Mouse (Mus musculus): Measurements from ENCODE around the gene Lamc1.

The Lamc1 gene

DNA sequence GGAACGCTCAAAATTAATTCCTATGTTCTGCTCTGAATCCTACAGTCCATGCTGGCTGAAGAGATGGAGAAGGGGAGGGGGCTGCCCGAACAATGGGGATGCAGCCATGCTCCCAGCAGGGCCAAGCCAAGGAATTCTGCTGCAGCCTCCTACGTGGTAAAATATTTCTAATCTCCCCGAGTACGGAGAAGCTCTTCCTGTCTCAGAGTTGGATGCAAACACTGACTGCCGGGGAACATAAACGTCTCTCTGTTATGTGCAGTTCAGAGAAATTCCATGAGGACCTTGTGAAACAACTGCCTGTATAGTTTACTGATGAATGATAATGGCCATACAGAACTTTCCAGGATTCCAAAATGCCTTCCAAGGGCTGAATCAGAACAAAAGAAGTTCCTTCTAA is 67.5 kb downstream of the Lamc1 start:
- no peak for DNase-seq (ENCODE audit: low spot score)

DNA sequence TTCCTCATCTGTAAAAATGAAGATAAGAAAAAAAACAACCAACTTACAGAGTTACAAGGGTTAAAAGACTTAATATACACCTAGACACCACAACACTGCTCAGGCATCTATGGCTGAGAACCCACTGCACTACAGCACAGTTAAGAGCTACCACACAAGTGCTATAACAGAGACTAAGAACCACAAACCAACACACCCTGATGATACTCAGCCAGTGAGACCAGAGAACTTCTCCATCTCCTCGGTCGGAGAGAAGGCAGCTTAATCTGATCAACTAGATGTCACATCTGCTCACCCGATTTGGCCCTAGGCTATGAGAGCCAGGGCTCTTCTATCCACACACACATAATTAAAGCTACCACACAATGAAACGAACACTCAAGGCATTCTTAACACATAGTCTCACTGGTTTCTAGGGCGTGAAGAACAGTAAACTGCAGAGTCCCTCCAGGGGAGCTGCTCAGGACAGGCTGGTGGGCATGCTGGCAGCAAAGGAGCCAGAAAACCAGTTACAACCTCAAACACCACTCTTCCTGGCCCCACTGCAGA is 72.8 kb downstream of the Lamc1 start:
- DNase-seq (ENCODE audit: low spot score): no peak

DNA sequence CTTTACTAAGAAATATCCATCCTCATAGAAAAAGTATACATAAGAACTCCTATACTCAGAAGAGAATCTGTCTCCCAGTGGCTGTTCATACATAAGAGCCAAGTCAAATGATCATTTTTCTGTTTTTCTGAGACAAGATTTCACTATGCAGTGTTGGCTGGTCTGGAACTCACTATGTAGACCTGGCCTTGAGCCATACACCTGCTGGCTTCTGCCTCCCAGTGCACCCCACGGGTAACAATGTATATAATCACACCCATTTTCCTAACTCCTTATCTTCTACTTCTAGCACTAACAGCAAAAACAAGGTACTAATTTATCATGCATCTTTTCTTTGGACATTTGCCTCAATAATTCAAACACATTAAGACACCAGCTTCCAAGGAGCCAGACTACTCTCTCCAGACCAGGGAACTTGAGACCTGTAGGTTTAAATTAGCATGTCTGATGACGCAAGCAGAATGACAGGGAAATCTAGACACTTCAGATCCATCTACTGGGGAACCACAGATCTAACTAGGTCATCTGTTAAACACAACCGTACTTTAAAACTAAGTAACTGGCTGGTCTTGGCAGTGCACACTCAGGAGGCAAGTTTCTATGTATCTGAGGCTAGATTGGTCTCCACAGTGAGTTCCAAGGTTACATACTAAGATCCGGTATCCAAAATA is 79.9 kb downstream of the Lamc1 start:
- no peak for DNase-seq (ENCODE audit: low spot score)

DNA sequence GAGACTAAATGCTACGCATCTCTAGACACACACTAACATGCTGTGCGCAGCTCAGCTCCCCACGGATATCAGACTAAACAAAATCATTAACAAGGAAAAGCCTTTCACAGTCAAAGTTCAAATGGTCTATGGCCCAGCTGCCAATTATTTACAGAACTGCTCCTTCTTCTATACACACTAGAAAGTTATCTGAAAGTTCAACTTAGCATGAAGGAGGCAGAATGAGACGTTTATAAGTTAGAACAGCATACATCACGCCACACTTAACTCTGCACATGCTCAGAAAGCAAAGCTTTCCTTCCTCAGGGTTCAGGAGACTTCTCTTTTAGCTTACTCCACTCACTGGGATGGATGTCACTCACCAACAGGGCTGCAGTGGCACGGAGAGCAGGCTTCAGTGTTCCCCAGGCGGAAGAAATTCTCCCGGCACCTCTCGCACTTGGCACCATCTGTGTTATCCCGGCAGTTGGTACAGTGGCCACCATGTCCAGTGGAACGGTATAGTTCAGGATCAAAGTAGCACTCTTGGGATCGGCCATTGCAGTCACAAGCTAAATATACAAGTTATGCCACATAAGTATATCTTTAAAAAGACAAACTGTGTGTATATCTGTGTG is 80.9 kb downstream of the Lamc1 start:
- no peak for DNase-seq (ENCODE audit: low spot score)

DNA sequence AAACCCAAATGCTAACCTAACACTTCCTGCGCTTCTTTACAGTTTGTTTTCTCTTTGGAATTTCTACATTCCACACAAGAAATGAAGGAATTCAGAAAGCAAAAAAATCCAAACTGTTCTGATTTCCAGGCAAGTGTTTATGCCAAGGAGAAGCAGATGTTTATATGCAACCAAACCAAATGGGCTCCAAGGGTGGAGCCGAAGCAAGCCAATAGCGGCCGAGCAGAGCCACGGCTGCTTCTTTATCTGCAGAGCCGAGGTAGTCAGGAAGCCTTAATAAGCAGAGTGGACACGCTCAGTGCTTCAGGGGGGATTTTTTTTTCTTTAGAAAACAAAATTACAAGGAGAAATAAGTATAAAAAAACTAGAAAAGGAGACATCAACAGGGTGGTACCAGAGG is 91.2 kb downstream of the Lamc1 start:
- DNase-seq (ENCODE audit: low spot score): no peak

DNA sequence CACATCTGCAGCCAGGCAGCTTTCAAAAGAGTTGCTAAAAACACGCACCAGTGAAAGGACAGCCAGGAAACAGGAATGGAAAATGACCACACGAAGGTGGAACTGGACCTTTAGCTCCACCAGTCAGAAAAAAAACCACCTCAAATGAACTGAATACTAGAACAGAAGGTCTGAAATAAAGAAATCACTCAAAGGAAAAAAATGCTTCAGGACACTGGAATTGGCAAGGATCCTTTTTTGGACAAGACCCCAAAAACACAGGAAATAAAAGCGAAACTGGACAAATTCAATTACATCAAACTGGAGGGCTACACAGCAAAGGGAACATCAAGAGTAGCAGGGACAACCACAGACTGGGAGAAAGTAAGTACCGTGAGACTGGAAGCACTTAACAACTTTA is 97.0 kb downstream of the Lamc1 start:
- DNase-seq (ENCODE audit: low spot score): no peak

DNA sequence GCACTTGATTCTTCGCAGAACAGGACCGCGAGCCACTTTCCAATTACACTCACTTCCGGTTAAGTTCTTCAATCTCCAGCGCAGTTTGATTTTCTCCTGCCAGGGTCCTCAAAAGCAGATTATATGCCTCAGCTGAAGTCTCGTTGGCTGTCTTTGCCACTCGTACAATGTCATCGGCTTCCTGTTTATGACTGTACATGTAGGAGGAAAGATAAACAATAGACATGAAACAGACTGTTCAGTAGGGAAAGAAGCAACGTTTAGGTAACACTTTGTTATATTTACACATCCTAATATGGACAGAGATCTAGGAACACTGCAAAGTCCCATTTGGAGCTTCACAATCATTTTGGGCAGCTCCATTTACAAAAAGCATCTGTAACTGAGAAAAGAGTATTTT is 100.9 kb downstream of the Lamc1 start:
- DNase-seq (ENCODE audit: low spot score): no peak

DNA sequence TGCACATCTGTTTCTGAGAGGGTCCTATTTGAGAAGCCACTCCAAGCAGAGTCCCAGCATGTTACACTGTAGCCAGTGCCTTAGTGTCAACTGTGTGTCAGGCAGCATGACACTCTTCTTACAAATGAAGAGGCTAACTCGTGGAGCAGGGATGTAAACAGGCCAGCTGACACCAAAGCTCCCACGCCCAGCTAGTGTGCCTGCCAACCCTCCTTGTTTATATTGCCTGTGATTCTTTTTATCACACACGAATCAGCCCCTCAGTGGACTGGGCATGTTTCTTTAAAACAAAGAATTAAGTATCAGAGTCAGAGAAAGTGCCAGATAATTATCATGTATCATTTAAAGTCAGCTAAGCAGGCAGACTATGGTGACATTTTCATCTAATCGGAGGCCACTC is 104.7 kb downstream of the Lamc1 start:
- no peak for DNase-seq (ENCODE audit: low spot score)

DNA sequence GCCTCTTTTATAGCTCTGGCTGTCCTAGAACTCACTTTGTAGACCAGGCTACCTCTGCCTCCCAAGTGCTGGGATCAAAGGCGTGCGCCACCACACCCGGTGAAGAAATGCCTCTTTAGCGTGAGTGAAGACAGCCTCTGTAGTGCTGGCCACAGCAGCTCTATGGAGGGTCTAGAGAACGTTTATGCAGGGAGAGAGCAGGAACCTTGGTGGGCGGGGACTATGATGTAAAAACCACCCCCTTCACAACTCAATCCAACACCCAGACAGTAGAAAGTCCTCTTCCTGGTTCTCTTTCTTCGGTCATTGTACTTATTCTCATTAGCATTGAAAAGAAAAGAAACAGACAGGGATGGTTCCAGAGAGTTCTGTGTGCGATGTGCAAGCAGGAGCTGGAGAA is 105.5 kb downstream of the Lamc1 start:
- no peak for DNase-seq (ENCODE audit: low spot score)

DNA sequence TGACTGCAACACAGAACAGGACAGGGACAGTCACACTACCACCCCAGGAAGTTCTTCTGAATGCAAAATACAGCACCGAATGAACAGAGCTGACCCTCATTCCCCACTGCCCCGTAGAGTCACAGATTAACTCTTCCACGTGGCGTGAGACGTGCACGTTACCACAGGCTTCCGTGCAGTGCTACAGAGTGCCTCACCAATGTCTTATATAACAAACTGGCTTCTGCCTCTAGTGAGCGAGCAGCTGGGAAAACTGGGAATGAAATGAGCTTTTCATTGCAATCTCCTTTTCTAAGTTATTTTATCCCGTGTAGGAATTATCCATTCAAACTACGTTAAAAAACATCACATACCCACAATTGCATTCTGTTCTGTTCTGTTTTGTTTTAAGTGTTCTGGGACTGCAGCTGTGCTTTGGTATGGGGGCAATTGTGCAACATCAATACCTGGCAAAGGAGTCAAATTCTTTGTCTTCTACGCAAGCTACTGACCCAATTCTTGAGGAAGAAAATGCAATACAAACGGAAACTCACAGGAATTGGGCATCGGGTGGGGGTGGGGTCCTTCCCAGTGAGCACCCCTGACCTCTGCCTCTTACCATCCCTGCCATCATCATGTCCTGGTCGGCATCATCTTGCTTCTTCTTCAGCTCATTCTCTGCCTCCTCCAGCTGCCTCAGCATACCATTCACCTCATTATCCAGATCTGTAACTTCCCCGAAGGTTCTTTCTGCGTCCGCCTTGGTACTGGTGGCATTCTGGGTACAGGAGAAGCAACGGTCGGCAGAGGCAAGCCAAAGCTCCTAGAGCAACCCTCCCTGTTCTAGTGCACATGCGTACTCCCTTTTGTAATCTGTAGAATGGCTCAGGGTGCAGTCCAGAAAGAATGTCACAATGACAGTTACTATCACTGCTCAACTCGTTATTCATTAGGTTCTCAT is 106.5 kb downstream of the Lamc1 start:
- no peak for DNase-seq (ENCODE audit: low spot score)

DNA sequence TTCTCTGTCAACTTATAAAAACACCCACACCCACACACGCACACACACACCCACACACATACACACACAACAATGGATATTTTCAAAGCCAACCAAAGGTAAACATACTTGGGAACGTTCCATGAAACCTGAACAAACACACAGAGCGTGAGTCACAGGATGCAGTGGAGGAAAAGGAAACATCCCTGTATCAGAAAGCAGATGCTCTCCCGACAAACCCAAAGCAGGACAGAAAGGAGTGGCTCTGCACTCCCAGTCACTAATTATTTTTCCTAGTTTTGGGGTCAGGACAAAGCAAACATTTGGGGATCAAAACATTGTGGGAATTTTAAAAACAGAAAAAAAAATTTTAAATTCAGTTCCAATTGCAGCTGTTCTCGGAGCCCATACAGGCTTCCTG is 108.3 kb downstream of the Lamc1 start:
- DNase-seq (ENCODE audit: low spot score): no peak

DNA sequence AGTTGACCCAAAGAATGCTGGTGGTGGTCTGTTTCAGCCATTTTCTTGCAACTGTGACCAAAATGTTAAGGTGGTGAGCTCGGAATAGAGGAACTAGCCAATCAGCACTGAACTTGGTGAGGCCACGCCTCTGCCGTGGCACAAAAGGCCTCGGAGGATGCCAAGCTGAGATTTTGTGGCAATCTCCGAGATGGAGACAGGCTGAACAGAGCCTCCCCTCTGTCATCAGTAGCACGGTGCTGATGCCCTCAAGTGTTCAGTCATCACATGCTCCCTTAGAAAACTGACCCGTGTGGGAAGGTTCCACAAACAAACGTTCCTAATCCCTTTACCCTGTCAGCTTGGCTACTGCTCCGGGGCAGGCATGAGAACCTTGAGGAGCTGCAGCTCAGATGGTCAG is 113.2 kb downstream of the Lamc1 start:
- DNase-seq (ENCODE audit: low spot score): no peak

DNA sequence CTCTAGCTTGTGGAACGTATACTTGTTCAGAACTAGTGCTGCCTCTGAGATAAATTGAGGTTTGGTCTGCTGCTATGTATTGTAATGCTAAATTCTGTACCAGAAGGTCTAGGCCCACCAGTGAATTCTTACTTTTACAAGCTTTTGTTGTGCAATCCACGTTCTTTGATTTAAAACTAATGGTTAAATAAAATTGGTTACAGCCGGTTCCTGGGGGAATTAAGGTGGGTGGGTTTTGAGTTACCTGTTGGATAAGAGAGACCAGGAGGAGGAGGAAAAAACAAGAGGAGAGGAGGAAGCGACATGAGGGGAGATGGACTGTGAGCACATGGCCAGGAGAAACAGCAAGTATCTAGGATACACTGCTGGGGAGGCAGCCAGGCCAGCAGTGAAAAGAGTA is 116.1 kb downstream of the Lamc1 start:
- DNase-seq (ENCODE audit: low spot score): no peak

DNA sequence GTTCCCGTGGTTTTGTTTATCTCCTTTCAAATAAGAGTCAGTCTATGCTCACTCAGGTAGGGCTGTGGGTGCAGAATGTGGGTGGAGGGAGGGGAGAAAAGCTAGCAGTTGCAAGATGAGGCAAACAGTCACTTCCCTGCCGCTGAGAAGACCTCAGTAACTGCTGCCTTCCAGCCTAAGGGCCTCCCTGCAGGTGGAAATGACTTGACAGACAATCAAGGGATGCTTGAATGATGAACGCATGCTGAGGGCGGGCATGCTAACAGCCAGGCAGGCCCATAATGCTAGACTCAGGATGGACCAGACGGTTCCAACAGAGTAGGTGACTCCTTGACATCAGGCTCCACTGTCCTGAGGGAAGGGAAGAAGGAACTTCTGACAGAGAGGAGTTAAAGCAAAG is 116.9 kb downstream of the Lamc1 start:
- no peak for DNase-seq (ENCODE audit: low spot score)

DNA sequence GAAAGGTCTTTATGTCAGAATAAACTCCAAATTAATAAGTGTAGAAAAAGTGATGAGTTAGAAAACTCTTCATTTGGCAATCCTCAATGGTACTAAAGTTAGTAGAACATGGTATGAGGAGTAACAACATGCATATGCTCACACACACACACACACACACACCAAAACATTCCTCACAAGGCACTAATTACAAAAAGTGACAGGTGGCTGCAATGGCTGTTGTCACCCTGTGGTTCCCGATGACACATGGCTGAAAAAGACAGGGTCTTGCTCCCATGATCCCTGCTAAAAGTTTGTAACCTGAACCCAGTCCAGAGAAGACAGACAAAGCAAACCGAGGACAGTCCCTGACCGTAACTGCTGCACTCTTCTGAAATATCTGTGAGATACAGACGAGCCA is 121.6 kb downstream of the Lamc1 start:
- DNase-seq (ENCODE audit: low spot score): no peak

DNA sequence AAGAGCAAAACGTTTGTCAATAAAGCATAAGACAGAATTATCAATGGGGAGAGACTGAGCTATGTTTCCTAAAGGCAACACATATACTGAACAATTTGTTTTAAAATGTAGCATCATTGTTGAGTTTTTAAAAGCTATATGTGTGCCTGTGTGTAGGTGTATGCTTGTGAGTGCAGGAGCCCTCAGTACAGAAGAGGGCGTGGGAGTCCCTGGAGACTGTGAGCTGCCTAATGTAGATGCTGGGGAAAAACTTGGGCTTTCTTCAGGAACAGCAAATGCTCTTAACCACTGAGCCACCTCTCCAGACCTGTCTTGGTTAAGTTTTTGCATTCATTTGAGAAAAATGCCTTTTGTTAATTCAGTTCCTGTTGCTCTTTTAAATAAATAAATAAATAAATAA is 122.4 kb downstream of the Lamc1 start:
- DNase-seq (ENCODE audit: low spot score): no peak

DNA sequence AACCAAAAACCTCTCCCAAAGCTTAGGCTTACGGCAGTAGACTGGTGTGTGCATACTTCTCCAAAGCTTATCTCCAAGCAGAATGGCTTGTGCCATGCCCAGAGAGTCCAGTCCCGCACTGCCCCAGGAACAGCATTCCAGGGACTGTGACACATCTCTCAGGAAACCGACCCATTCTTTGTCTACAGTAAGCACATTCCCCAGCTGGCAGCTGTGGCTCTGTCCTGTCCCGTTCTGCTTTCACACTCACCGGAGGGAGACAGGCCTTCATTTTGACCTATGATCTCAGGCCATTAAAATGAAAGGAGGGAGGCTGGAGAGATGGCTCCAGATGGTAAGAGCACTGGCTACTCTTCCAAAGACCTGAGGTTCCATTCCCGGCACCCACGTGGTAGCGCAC is 130.4 kb downstream of the Lamc1 start:
- no peak for DNase-seq (ENCODE audit: low spot score)

DNA sequence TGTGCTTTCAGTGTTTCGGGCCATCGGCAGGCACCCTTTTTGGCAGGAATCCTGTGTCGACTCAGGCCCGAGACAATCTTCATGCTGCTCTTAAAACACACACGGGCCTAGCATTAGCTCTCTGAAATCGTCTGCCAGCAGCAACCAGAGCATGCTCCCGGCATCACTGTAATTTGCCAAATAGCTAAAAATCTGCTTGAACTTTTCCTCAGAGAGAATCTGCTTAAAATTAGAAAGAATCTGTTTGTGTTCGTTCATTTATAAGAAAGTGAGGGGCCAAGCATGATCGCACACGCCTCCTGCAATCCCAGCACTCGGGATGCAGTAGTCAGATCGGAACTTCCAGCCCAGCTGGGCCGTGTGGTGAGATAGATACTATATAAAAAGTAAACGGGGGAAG is 131.1 kb downstream of the Lamc1 start:
- no peak for DNase-seq (ENCODE audit: low spot score)

DNA sequence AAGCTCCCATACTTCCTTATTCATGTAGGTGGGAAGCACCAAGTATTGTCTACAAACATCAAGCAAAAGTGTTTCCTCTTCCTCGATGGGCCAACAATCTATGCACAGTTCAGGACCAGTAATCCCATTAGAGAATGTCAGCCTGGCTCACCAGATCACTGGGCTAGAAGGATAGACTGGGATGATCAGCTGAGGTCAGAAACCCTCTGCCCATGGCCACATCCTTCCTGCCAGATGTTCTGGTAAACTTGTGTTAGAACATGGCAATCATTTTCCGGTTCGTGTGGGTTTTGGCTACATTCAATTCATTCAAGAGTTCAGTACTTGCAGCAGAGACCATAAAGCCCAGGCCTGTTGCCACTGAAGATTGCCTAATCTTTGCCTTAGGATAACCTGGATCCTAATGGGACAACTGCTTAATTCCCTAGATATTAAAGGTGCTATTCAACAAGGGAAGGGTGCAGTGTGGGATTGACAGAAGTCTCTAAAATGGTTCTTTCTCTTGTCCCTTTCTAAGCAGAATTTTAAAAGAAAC is 135.2 kb downstream of the Lamc1 start:
- no peak for DNase-seq (ENCODE audit: low spot score)

DNA sequence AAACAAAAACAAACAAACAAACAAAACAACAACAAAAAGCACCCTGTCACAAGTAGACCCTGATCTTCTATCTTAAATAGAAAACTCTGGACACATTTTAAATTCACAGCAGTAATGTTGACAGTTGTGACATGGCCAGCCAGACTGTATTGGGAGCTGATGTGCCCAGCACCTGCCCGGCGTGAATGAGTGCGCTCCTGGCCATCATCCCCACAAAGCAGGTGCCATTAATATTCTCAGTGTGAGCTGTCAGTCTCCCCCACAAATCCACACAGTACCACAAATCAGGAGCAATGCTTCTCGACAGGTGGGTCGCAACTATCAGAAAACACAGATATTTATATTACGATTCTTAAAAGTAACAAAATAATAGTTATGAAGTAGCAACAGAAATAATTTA is 139.6 kb downstream of the Lamc1 start:
- no peak for DNase-seq (ENCODE audit: low spot score)

DNA sequence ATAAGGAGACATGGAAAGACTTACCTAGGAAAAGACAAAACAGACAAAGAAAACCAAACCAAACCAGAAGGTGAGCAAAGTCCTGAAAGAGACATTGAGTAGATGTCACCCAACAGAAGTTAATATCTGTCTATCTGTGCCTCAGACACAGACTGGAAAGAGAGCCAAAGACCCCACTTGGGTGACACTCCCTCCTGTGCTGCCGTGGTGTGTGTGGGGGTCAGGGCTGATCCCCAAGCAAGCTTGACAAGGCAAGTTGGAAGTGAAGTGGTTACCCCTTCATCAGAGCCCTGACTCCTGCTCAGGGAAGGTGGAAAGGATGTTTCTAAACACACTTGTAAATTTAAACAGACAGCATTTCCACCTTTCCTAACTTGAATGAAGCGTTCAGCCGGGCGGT is 140.2 kb downstream of the Lamc1 start:
- no peak for DNase-seq (ENCODE audit: low spot score)

DNA sequence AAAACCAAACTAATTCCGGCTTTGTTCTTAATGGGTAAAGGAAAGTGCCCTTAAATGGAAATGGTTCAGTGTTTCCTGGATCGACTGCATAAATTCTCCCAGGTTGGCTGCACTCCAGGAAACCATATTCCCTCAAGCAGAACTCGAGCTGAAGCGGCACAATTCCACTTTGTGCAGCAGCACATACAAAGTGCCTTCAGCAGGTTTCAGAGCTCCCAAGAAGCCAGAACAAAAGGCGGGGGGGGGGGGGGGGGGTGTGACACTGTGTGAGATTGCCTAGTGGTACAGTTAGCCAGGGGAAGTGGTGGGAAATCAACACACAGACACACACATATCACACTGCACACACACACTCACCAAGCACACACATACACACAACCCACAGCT is 140.7 kb downstream of the Lamc1 start:
- DNase-seq (ENCODE audit: low spot score): peak; percentile 56

Data from ovary, postnatal 14 days (tissue).